Mouse (Mus musculus) A20 (cell line): Measurements from ENCODE around the gene Ksr2.

ENCODE experiments used
- DNase-seq: peaks from one replicate; pipeline ENCODE4 v3.0.0-alpha.2; 2011; ENCODE audit warnings: low read depth, low spot score

Ksr2 gene

DNA sequence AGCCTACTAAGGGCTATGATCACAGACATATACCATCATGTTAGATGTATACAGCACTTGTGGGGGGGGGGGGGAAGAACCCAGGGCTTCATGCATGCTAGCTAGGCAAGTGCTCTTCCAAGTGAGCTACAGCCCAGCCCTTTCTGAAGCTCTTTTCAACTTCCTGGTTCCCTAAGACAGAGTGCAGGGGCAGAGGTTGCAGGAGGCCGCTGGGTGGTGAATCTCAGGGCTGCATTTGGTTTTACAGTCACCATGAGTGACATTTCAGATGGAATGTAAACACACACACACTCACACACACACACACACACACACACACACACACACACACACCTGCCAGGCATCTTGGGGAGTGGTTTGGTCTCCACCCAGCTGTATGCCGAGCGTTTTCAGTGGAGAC is 67.4 kb downstream of the Ksr2 start:
- no peak for DNase-seq

DNA sequence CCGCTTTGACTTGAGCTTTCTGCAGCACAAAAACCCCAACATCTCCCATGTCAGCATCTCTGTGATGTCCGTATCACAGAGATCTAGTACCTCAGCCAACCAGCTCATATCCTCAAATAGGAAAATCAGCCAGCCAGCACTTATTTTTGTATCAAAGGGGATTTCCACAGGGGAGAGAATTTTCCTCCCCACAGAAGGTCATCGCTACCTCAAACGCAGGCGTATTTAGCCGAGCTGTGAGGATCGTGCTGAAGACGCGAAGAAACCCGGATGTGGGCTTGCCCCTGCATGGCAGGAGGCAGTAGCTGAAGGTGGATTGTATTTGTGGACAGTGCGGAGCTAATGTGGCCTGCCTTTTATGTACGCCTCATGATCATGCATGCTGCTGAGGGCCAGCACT is 67.8 kb downstream of the Ksr2 start:
- DNase-seq, result peak; percentile 39

GRCm38 (mm10) chr5:117482013-117482412 is 68.2 kb downstream of the Ksr2 start:
- DNase-seq, result no peak

- peak; percentile 37 for DNase-seq
Measured at GRCm38 (mm10) chr5:117485411-117485810, 71.6 kb downstream of the Ksr2 start.

DNA sequence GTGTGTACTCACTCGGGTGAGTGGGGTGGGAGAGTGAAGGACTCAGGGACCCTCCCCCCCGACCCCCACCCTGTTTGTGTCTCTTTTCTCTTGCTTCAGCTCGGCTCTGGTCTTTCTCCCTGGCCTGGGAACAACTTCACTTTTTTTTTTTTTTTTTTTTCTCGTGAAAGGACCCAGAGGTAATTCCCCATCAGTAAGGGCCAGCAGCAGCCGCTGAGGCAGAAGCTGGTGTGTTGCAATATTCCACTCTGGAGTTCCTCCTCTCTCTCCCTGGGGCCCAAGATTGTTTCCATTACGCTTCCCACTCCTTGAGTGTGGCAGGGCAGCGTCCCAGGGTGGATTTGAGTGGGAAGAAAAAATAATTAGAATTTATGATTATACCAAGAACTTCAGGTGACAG is 72.3 kb downstream of the Ksr2 start:
- no peak for DNase-seq

DNA sequence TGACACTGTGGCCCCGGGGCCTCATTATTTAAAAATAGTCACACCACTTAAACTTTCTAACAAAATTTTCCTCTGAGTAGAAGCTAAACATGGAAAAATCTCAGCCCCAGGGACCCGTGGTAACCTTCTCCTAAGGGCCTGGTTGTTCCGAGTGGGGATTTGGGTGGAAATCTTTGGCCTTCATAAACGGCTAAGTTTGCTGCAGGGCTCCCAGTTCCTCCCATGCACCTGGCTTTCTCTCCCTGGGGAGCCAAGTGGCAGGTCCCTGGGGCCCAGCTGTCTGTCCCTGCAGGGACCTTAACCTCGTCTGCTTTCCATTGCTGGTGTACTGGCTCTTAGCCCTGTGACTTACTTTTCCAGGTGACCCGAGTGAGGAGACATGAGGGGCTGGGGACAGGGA is 74.4 kb downstream of the Ksr2 start:
- DNase-seq, result no peak

- no peak for DNase-seq
Measured at GRCm38 (mm10) chr5:117488670-117489325, 75.0 kb downstream of the Ksr2 start.

GRCm38 (mm10) chr5:117492933-117493863 is 79.4 kb downstream of the Ksr2 start:
- DNase-seq, result no peak

DNA sequence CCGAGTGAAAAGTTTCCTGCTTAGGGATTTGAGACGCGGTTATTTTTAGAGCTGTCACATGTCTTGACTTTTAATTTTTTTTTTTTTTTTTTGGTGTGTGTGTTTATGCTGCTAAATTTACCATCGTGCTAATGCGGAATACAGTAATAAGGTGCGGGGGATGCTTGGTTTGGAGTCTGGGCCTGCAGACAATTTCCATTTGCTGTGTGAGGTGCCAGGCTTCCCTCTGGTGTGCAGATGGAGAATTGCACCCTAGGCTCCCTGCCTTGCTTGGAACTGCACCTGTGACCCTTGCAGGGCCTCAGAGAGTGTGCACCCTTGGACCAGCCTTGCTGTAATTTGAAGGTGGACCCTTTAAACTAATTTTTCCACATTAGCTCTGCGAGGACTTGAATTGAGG is 80.1 kb downstream of the Ksr2 start:
- DNase-seq, result peak; percentile 71

DNA sequence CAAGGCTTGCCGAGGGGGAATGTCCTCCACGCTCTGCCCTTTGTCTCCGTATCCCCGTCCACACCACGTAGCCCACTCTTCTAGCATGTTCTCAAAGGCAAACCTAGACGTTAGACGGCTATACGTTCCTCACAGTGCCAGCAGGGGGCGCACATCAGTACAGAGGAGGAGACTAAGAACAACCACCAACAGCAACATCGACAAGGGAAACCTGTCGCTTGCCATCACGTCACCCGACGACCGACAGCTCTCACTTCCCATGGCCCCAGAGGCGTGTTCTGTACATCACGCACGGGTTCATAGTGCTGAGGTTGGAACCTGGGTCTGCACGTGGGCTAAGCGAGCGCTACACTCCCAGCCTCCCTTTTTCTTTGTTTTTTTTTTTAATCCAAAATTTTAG is 83.3 kb downstream of the Ksr2 start:
- peak; percentile 80 for DNase-seq

GRCm38 (mm10) chr5:117502611-117503010 is 88.8 kb downstream of the Ksr2 start:
- peak; percentile 55 for DNase-seq

- peak; percentile 34 for DNase-seq
Measured at GRCm38 (mm10) chr5:117504431-117504830, 90.6 kb downstream of the Ksr2 start.

- DNase-seq, result peak; percentile 73
Measured at GRCm38 (mm10) chr5:117505204-117505603, 91.4 kb downstream of the Ksr2 start.

DNA sequence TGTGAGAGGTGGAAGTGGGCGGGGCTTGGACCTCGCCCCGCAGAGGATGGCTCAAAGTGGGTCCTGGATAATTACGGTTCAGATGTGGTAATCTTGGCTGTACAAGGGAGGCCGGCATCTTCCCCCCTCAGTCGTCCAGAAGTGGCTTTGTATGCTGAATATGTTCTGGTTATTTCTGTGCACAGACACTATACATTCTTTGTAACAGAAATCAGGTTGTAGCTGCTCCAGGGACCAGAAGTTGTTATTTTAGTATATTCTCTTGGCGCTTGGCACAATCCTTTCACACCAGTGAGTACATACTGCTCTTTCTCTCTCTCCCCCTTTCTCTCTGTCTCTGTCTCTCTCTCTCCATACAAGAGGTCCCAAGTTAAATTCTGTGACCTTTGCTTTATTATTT is 92.0 kb downstream of the Ksr2 start:
- DNase-seq, result no peak

DNA sequence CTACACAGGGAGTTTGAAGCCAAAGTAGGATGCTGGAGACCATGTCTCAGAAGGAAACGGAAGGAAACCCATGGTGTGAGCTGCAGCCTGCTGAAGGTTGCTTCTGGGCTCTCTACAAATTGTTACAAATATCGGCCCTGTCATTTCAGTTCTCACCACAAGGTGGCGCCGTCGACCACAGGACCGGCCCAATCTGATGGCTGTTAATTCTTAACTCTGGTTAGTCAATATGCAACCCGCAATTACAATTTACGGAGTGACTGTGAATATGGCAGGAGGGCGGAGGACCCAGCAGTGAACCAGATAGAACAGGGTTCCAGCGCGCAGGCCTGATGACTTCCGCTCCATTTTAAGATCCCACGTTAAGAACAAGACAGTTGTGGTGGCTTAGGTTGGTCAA is 92.6 kb downstream of the Ksr2 start:
- peak; percentile 60 for DNase-seq

GRCm38 (mm10) chr5:117509511-117510375 is 95.9 kb downstream of the Ksr2 start:
- peak; percentile 61 for DNase-seq

DNA sequence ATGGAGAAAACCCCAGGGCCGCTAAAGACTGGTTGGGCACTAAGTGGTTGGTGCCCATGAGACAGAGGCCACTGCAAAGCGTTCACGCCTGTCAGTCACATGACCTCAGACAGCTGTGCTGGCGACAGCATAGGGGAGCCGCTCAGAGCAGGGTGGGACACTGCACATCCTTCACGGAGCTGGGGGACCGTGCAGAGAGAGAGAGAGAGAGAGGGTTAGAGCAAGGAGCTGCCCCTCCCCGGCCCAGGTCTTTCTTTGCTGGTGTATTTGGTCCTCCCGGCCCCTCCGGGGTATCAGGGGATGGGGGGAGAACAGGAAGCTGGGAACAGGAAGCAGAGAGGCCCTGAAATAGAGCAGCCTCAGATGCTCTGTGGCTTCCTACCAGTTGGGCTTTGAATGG is 97.1 kb downstream of the Ksr2 start:
- DNase-seq, result no peak

GRCm38 (mm10) chr5:117515396-117515795 is 101.6 kb downstream of the Ksr2 start:
- DNase-seq, result no peak

DNA sequence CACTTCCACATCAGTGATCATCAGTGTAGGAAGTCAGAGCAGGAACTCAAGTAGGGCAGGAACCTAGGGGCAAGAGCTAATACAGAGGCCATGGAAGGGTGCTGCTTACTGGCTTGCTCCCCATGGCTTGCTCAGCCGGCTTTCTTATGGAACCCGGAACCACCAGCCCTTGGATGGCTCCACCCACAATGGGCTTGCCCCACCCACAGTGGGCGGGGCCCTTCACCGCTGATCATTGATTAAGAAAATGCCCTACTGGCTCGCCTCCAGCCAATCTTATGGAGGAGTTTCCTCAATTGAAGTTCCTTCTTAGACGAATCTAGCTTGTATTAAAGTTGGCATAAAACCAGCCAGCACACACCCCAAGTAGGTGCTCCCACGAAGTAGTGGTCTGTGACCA is 102.1 kb downstream of the Ksr2 start:
- DNase-seq, result no peak

DNA sequence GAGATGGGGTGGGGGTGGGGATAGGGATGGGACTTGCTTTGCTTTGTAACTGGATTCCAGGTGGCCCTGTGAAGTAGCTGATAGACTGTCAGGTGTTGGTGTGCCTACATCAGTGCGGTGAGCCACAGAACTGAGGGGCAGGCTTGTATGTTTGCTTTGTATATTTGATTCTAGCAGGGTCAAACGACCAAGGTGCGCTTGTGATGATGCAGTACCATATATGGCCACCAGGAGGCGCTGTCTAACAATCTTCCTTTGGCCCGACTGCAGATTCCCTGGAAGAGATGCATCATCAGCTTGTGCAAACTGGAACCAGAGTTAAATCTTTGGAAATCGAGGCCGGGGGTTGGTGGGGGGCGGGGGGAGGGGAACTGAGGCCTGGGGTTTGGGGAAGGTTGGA is 102.8 kb downstream of the Ksr2 start:
- DNase-seq, result peak; percentile 43

DNA sequence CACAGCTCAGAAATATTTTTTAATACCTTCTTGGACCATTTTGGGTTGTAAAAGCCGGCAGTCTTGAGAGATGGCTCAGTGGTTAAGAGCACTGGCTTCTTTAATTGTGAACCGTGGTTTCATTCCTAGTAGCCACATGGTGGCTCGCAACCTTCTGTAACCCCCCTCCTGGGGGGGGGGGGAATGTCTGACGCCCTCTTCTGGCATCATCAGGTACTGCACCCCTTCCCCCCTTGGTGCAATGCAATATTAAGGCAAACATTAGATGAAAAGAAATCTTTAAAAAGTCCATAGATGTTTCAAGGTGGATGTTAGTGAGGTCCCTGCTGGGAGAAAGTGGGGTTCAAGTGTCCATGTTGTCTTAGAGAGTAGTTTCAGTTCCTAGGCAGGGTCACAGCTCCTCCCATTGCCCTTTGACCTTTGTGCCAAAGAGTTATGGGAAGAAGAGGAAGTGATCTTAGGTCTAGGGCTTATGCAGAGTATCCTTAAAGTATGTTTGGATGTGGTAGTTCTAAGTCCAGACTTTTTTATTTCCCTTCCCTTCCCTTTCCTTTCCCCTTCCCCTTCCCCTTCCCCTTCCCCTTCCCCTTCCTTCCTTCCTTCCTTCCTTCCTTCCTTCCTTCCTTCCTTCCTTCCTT is 106.2 kb downstream of the Ksr2 start:
- peak; percentile 41 for DNase-seq

- no peak for DNase-seq
Measured at GRCm38 (mm10) chr5:117521156-117521555, 107.4 kb downstream of the Ksr2 start.
